Mouse (Mus musculus) limb, embryonic 11.5 days (tissue): ENCODE data around the gene Gm14862. TPM values are rescaled to one million over a fixed set of nuclear protein-coding genes. Genes with fewer than 3 reads are reported as not detected.

Source experiments
- ATAC-seq: fragments of 200-750 bp; cut with Nextera tagmentation; 2 replicates; pipeline ENCODE4 v1.8.0; 2017; ENCODE audit warnings: low read depth; ENCODE audit not compliant: insufficient number of reproducible peaks, low FRiP score, low TSS enrichment
- DNase-seq: peaks from one replicate; pipeline ENCODE4 v3.0.0-alpha.2; 2015; ENCODE audit warnings: low spot score
- H3K27ac ChIP-seq: fragments of 300-500 bp; sonication (generic); replicated peaks from 2 replicates; pipeline ENCODE4 v1.5.1; 2014; ENCODE audit warnings: low read depth, mild to moderate bottlenecking, low read length
- H3K27me3 ChIP-seq: fragments of 300-500 bp; sonication (generic); 2 replicates; pipeline ENCODE4 v1.6.1; 2014; ENCODE audit warnings: mild to moderate bottlenecking, low read length, mixed read lengths; ENCODE audit not compliant: control insufficient read depth, insufficient read depth
- H3K36me3 ChIP-seq: fragments of 300-500 bp; sonication (generic); 2 replicates; pipeline ENCODE4 v1.6.1; 2014; ENCODE audit warnings: mild to moderate bottlenecking, low read length, moderate library complexity, mixed read lengths; ENCODE audit not compliant: control insufficient read depth, insufficient read depth
- H3K4me1 ChIP-seq: fragments of 300-500 bp; sonication (generic); 2 replicates; pipeline ENCODE4 v1.6.1; 2014; ENCODE audit warnings: low read length, mixed read lengths; ENCODE audit not compliant: control insufficient read depth, insufficient read depth
- H3K4me2 ChIP-seq: fragments of 300-500 bp; sonication (generic); 2 replicates; pipeline ENCODE4 v1.6.1; 2014; ENCODE audit warnings: low read depth, mild to moderate bottlenecking, moderate library complexity; ENCODE audit not compliant: severe bottlenecking
- H3K4me3 ChIP-seq: fragments of 300-500 bp; sonication (generic); 2 replicates; pipeline ENCODE4 v1.5.1; 2014; ENCODE audit warnings: low read depth, low read length
- H3K9ac ChIP-seq: fragments of 300-500 bp; sonication (generic); 2 replicates; pipeline ENCODE4 v1.6.1; 2014; ENCODE audit warnings: mild to moderate bottlenecking, low read length
- H3K9me3 ChIP-seq: fragments of 300-500 bp; sonication (generic); 2 replicates; pipeline ENCODE4 v1.6.1; 2016; ENCODE audit warnings: low read length; ENCODE audit not compliant: control insufficient read depth
- WGBS: fragments of 180-500 bp; shearing (Covaris S2); extraction: QIAGEN DNeasy Blood & Tissue Kit; methylation state at CpG from one replicate; pipeline ENCODE4 v1.1.7; 2014; 5-methylcytosine and 5-hydroxymethylcytosine counted together
- polyA plus RNA-seq: library from polyadenylated mRNA; unstranded; fragments of >200 nt; fragmentation: Nextera tagmentation; extraction: Ambion mirVana; gene quantifications from 2 replicates; pipeline ENCODE4 v1.2.1, GENCODE M21; 2014

Gene Gm14862
- polyA plus RNA-seq, 1 experiment from 2014 or later, result 0.17 TPM

DNA sequence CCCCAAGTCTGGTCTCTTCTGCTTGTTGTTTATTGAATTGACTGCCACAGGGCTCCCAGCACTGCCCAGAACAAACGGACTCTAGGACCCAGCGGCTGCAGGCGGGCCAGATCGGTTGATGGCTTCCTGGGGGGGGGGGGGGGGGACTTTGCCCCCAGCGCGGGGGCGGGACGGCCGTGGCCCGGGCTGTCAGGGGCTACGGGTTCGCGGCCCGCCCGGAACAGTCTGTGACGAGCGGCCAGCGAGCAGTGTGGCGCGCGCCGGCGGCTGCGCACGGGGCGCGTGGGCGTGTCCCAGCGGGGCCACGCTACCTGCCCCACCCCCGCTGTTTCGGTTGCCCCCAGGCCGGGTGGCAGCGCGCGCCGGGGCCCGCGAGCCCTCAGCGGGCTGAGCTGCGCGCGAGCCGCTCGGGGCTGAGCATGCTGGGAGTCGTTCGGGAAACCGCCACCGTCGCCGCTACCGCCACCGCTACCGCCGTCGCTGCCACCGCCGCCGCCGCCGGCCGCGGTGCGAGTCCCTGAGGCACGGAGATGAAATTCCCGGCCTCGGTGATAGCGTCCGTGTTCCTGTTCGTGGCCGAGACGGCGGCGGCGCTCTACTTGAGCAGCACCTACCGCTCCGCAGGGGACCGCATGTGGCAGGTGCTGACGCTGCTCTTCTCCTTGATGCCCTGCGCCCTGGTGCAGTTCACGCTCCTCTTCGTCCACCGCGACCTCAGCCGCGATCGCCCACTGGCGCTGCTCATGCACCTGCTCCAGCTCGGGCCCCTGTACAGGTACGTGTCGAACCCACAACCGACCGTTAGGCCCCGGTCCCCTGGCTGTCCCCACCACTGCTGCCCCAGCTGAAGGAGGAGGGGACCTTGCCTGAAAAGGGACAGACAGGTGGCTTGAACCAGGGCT lies 16.0 kb upstream of the Gm14862 start, which contains the start of gene Xk:
Gene Xk, plus strand, starts transcription at position 297 of the 902 bp plus-strand sequence.
- Histone ChIP-seq H3K36me3 (no peaks in the 10 kb centered on the region), H3K27ac (no peak within 1 kb of the TSS), H3K4me2 (peak within 1 kb of the TSS; percentile 46), H3K9me3 (no peaks in the 10 kb centered on the region), H3K27me3 (0 out of 2 replicates have a peak, but pooled peaks cover 3% of the 10 kb centered on the region), H3K4me3 (peak within 1 kb of the TSS; percentile 45), H3K9ac (peak within 1 kb of the TSS; percentile 22), H3K4me1 (no peaks in the 10 kb centered on the region)
- 8% methylated on average over 70 of the region's 94 CpGs for WGBS
- peak; percentile 72 for ATAC-seq
- peak; percentile 65 for DNase-seq

GRCm38 (mm10) chrX:9271947-9272459 lies 15.3 kb upstream of the Gm14862 start:
- 32% methylated on average over 8 of the region's 8 CpGs for WGBS
- no peak for ATAC-seq
- peak overlapping the region; percentile 7; the same call in 1 of the 2 replicates for H3K9ac ChIP-seq

GRCm38 (mm10) chrX:9271112-9271511 lies 14.4 kb upstream of the Gm14862 start:
- Histone ChIP-seq H3K27me3 (0 out of 2 replicates have a peak, but pooled peaks cover 3% of the 10 kb centered on the region), H3K36me3 (no peaks in the 10 kb centered on the region), H3K9ac (no peak overlapping the region), H3K4me1 (no peaks in the 10 kb centered on the region), H3K9me3 (no peaks in the 10 kb centered on the region), H3K4me2 (no peak overlapping the region), H3K27ac (no peak overlapping the region), H3K4me3 (no peak overlapping the region)
- 76% methylated on average over 3 of the region's 3 CpGs for WGBS
- ATAC-seq, result no peak
- no peak for DNase-seq

More at GRCm38 (mm10) chrX:9271947-9272459, 15.3 kb upstream of the Gm14862 start:
- Histone ChIP-seq H3K4me1 (no peaks in the 10 kb centered on the region), H3K9me3 (no peaks in the 10 kb centered on the region), H3K36me3 (no peaks in the 10 kb centered on the region), H3K4me3 (peak overlapping the region; percentile 45), H3K4me2 (peak overlapping the region; percentile 25; the same call in 1 of the 2 replicates), H3K27me3 (0 out of 2 replicates have a peak, but pooled peaks cover 3% of the 10 kb centered on the region), H3K27ac (no peak overlapping the region)
- no peak for DNase-seq

DNA sequence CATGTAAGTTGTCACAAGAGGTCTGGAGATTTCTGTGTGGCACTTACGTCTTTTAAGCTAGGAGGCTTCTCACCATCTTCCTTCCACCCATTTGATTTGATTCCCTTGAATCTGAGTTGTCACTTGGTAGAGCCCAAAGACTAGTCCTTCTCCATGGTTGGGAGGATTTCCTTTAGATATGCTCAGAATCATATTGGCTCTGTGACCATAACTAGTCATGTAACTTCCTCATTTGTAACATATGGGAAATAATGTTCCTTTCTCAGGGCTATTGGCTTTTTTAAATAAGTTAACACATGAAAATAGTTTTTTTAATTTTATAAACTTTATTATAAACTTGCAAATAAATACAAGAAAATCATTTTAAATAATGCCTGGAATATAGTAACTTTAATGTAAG lies 2.6 kb upstream of the Gm14862 start:
- no peaks in the 10 kb centered on the region for H3K27me3 ChIP-seq
- no peak overlapping the region for H3K9ac ChIP-seq
- H3K36me3 ChIP-seq, result no peaks in the 10 kb centered on the region
- H3K27ac ChIP-seq, result no peak overlapping the region
- DNase-seq, result no peak
- 84% methylated on average over 1 of the region's 1 CpGs for WGBS
- H3K4me3 ChIP-seq, result no peak overlapping the region
- no peak for ATAC-seq
- no peaks in the 10 kb centered on the region for H3K9me3 ChIP-seq
- no peaks in the 10 kb centered on the region for H3K4me1 ChIP-seq
- no peak overlapping the region for H3K4me2 ChIP-seq

GRCm38 (mm10) chrX:9257831-9258230 lies 1.1 kb upstream of the Gm14862 start:
- no peak overlapping the region for H3K4me3 ChIP-seq
- H3K27ac ChIP-seq, result no peak overlapping the region
- H3K4me1 ChIP-seq, result no peaks in the 10 kb centered on the region
- no peak overlapping the region for H3K4me2 ChIP-seq
- no peaks in the 10 kb centered on the region for H3K36me3 ChIP-seq
- no peaks in the 10 kb centered on the region for H3K9me3 ChIP-seq
- H3K27me3 ChIP-seq, result no peaks in the 10 kb centered on the region
- no peak for ATAC-seq
- 92% methylated on average over 7 of the region's 7 CpGs for WGBS
- H3K9ac ChIP-seq, result no peak overlapping the region
- no peak for DNase-seq

- no peaks in the 10 kb centered on the region for H3K9me3 ChIP-seq
- no peak overlapping the region for H3K9ac ChIP-seq
- H3K27ac ChIP-seq, result no peak overlapping the region
- no peak for DNase-seq
- no peaks in the 10 kb centered on the region for H3K27me3 ChIP-seq
- H3K36me3 ChIP-seq, result no peaks in the 10 kb centered on the region
- H3K4me1 ChIP-seq, result no peaks in the 10 kb centered on the region
- no peak for ATAC-seq
- 86% methylated on average over 3 of the region's 3 CpGs for WGBS
- H3K4me3 ChIP-seq, result no peak overlapping the region
- H3K4me2 ChIP-seq, result no peak overlapping the region
These were observed 1.8 kb downstream of the Gm14862 start for GRCm38 (mm10) chrX:9254901-9255300.

- H3K27ac ChIP-seq, result no peak overlapping the region
- no peaks in the 10 kb centered on the region for H3K9me3 ChIP-seq
- no peaks in the 10 kb centered on the region for H3K4me1 ChIP-seq
- no peak overlapping the region for H3K4me3 ChIP-seq
- H3K27me3 ChIP-seq, result no peaks in the 10 kb centered on the region
- no peak overlapping the region for H3K4me2 ChIP-seq
- WGBS, result 78% methylated on average over 10 of the region's 10 CpGs
- no peaks in the 10 kb centered on the region for H3K36me3 ChIP-seq
- ATAC-seq (no peak), DNase-seq (no peak)
- H3K9ac ChIP-seq, result no peak overlapping the region
These were observed 2.7 kb downstream of the Gm14862 start for GRCm38 (mm10) chrX:9253990-9254389.

- ATAC-seq (no peak), DNase-seq (no peak)
- Histone ChIP-seq H3K27ac (no peak overlapping the region), H3K36me3 (no peaks in the 10 kb centered on the region), H3K4me3 (no peak overlapping the region), H3K27me3 (no peaks in the 10 kb centered on the region), H3K9ac (no peak overlapping the region), H3K4me1 (no peaks in the 10 kb centered on the region), H3K4me2 (no peak overlapping the region), H3K9me3 (no peaks in the 10 kb centered on the region)
- WGBS, result 64% methylated on average over 5 of the region's 5 CpGs
These were observed 7.8 kb downstream of the Gm14862 start for GRCm38 (mm10) chrX:9248911-9249310.
